Mouse (Mus musculus) stomach, embryonic 16.5 days (tissue): ENCODE results near the gene Pkp3. TPM values are rescaled to one million over a fixed set of nuclear protein-coding genes. Genes with fewer than 3 reads are reported as not detected.

Source experiments
- ATAC-seq: fragments of 200-750 bp; cut with Nextera tagmentation; 2 replicates; pipeline ENCODE4 v1.8.0; 2017; ENCODE audit warnings: moderate number of reproducible peaks, moderate TSS enrichment; ENCODE audit not compliant: insufficient read depth, low FRiP score
- H3K27ac ChIP-seq: fragments of 300-500 bp; sonication (generic); 2 replicates; pipeline ENCODE4 v1.5.1; 2014; ENCODE audit warnings: low read length
- H3K27me3 ChIP-seq: fragments of 300-500 bp; sonication (generic); 2 replicates; pipeline ENCODE4 v1.6.1; 2014; ENCODE audit warnings: low read length, control low read depth, mixed read lengths; ENCODE audit not compliant: control insufficient read depth, insufficient read depth
- H3K36me3 ChIP-seq: fragments of 300-500 bp; sonication (generic); 2 replicates; pipeline ENCODE4 v1.6.1; 2014; ENCODE audit warnings: low read length; ENCODE audit not compliant: control insufficient read depth, insufficient read depth
- H3K4me1 ChIP-seq: fragments of 300-500 bp; sonication (generic); 2 replicates; pipeline ENCODE4 v1.6.1; 2014; ENCODE audit warnings: low read length, control low read depth, mixed read lengths; ENCODE audit not compliant: control insufficient read depth, insufficient read depth
- H3K4me2 ChIP-seq: fragments of 300-500 bp; sonication (generic); 2 replicates; pipeline ENCODE4 v1.6.1; 2014; ENCODE audit warnings: low read depth, low read length, mixed read lengths
- H3K4me3 ChIP-seq: fragments of 300-500 bp; sonication (generic); replicated peaks from 2 replicates; pipeline ENCODE4 v1.5.1; 2014; ENCODE audit warnings: mild to moderate bottlenecking, low read length
- H3K9ac ChIP-seq: fragments of 300-500 bp; sonication (generic); 2 replicates; pipeline ENCODE4 v1.6.1; 2014; ENCODE audit warnings: low read length
- H3K9me3 ChIP-seq: fragments of 300-500 bp; sonication (generic); replicated peaks from 2 replicates; pipeline ENCODE4 v1.6.1; 2016; ENCODE audit warnings: low read length, control low read depth; ENCODE audit not compliant: control insufficient read depth
- WGBS: fragments of 180-500 bp; shearing (Covaris S2); extraction: QIAGEN DNeasy Blood & Tissue Kit; methylation state at CpG from one replicate; pipeline ENCODE4 v1.1.7; 2014; 5-methylcytosine and 5-hydroxymethylcytosine counted together
- polyA plus RNA-seq: library from polyadenylated mRNA; unstranded; fragments of >200 nt; fragmentation: Nextera tagmentation; extraction: Ambion mirVana; gene quantifications from 2 replicates; pipeline ENCODE4 v1.2.1, GENCODE M21; 2015

Gene Pkp3
- polyA plus RNA-seq, 1 experiment from 2014 or later, result 74.2 TPM

GRCm38 (mm10) chr7:141052421-141052820 lies 25.6 kb upstream of the Pkp3 start:
- Histone ChIP-seq H3K4me1 (peaks cover 6% of the 10 kb centered on the region), H3K36me3 (no peaks in the 10 kb centered on the region), H3K4me3 (no peak overlapping the region), H3K9ac (no peak overlapping the region), H3K27me3 (no peaks in the 10 kb centered on the region), H3K9me3 (no peaks in the 10 kb centered on the region), H3K27ac (no peak overlapping the region), H3K4me2 (no peak overlapping the region)
- no peak for ATAC-seq
- WGBS, result 76% methylated on average over 2 of the region's 2 CpGs

- Histone ChIP-seq H3K4me2 (no peak overlapping the region), H3K4me3 (no peak overlapping the region), H3K27me3 (no peaks in the 10 kb centered on the region), H3K36me3 (no peaks in the 10 kb centered on the region), H3K4me1 (peaks cover 6% of the 10 kb centered on the region), H3K27ac (no peak overlapping the region), H3K9ac (no peak overlapping the region), H3K9me3 (no peaks in the 10 kb centered on the region)
- ATAC-seq, result no peak
- WGBS, result 81% methylated on average over 4 of the region's 4 CpGs
These were observed 22.2 kb upstream of the Pkp3 start for GRCm38 (mm10) chr7:141055785-141056184.

- H3K4me2 ChIP-seq, result no peak overlapping the region
- H3K4me3 ChIP-seq, result no peak overlapping the region
- no peak for ATAC-seq
- H3K36me3 ChIP-seq, result no peaks in the 10 kb centered on the region
- no peaks in the 10 kb centered on the region for H3K27me3 ChIP-seq
- H3K27ac ChIP-seq, result no peak overlapping the region
- H3K4me1 ChIP-seq, result peaks cover 6% of the 10 kb centered on the region
- WGBS, result 85% methylated on average over 6 of the region's 6 CpGs
- no peaks in the 10 kb centered on the region for H3K9me3 ChIP-seq
- H3K9ac ChIP-seq, result no peak overlapping the region
These were observed 21.0 kb upstream of the Pkp3 start for GRCm38 (mm10) chr7:141056976-141057375.

- no peaks in the 10 kb centered on the region for H3K9me3 ChIP-seq
- no peaks in the 10 kb centered on the region for H3K27me3 ChIP-seq
- H3K36me3 ChIP-seq, result no peaks in the 10 kb centered on the region
- H3K27ac ChIP-seq, result no peak overlapping the region
- peaks cover 6% of the 10 kb centered on the region for H3K4me1 ChIP-seq
- no peak overlapping the region for H3K4me2 ChIP-seq
- no peak for ATAC-seq
- H3K9ac ChIP-seq, result no peak overlapping the region
- no peak overlapping the region for H3K4me3 ChIP-seq
- 83% methylated on average over 1 of the region's 1 CpGs for WGBS
These were observed 20.5 kb upstream of the Pkp3 start for GRCm38 (mm10) chr7:141057541-141057940.

- no peak overlapping the region for H3K4me3 ChIP-seq
- H3K27me3 ChIP-seq, result no peaks in the 10 kb centered on the region
- H3K27ac ChIP-seq, result no peak overlapping the region
- 86% methylated on average over 14 of the region's 14 CpGs for WGBS
- no peaks in the 10 kb centered on the region for H3K9me3 ChIP-seq
- H3K9ac ChIP-seq, result no peak overlapping the region
- H3K4me2 ChIP-seq, result no peak overlapping the region
- no peak for ATAC-seq
- no peaks in the 10 kb centered on the region for H3K36me3 ChIP-seq
- H3K4me1 ChIP-seq, result peaks cover 6% of the 10 kb centered on the region
These were observed 19.2 kb upstream of the Pkp3 start for GRCm38 (mm10) chr7:141058601-141059341.

GRCm38 (mm10) chr7:141059929-141060328 lies 18.1 kb upstream of the Pkp3 start:
- peak overlapping the region; percentile 78 for H3K9ac ChIP-seq
- H3K27ac ChIP-seq, result no peak overlapping the region
- ATAC-seq, result no peak
- WGBS, result 72% methylated on average over 2 of the region's 2 CpGs
- no peaks in the 10 kb centered on the region for H3K27me3 ChIP-seq
- peak overlapping the region; percentile 70; the same call in 1 of the 2 replicates for H3K4me3 ChIP-seq
- H3K9me3 ChIP-seq, result no peaks in the 10 kb centered on the region
- peaks cover 6% of the 10 kb centered on the region for H3K4me1 ChIP-seq
- H3K4me2 ChIP-seq, result peak overlapping the region; percentile 98
- H3K36me3 ChIP-seq, result no peaks in the 10 kb centered on the region

- no peak within 1 kb of the TSS for H3K27ac ChIP-seq
- H3K9ac ChIP-seq, result peak within 1 kb of the TSS; percentile 78
- H3K4me3 ChIP-seq, result peak within 1 kb of the TSS; percentile 70
- H3K36me3 ChIP-seq, result no peaks in the 10 kb centered on the region
- no peaks in the 10 kb centered on the region for H3K9me3 ChIP-seq
- no peaks in the 10 kb centered on the region for H3K27me3 ChIP-seq
- peaks cover 6% of the 10 kb centered on the region for H3K4me1 ChIP-seq
- ATAC-seq, result peak; percentile 91
- under 1% methylated on average over 72 of the region's 72 CpGs for WGBS
- peak within 1 kb of the TSS; percentile 98 for H3K4me2 ChIP-seq
These were observed 17.4 kb upstream of the Pkp3 start, which contains the start of gene B4galnt4 for GRCm38 (mm10) chr7:141060426-141061242. B4galnt4 (plus strand) TSS chr7:141061104.

GRCm38 (mm10) chr7:141061269-141061692 lies 16.7 kb upstream of the Pkp3 start:
- no peak overlapping the region for H3K27ac ChIP-seq

GRCm38 (mm10) chr7:141062525-141062924 lies 15.5 kb upstream of the Pkp3 start:
- H3K9ac ChIP-seq, result no peak overlapping the region
- no peaks in the 10 kb centered on the region for H3K27me3 ChIP-seq
- peaks cover 6% of the 10 kb centered on the region for H3K4me1 ChIP-seq
- no peaks in the 10 kb centered on the region for H3K36me3 ChIP-seq
- no peak overlapping the region for H3K4me2 ChIP-seq
- H3K9me3 ChIP-seq, result no peaks in the 10 kb centered on the region
- H3K4me3 ChIP-seq, result no peak overlapping the region
- 70% methylated on average over 7 of the region's 7 CpGs for WGBS
- H3K27ac ChIP-seq, result no peak overlapping the region
- no peak for ATAC-seq

More at GRCm38 (mm10) chr7:141061269-141061692, 16.7 kb upstream of the Pkp3 start:
- peak; percentile 33; the same call in 1 of the 2 replicates for ATAC-seq
- WGBS, result under 1% methylated on average over 37 of the region's 37 CpGs
- Histone ChIP-seq H3K4me3 (peak overlapping the region; percentile 70), H3K9me3 (no peaks in the 10 kb centered on the region), H3K4me2 (peak overlapping the region; percentile 98), H3K36me3 (no peaks in the 10 kb centered on the region), H3K27me3 (no peaks in the 10 kb centered on the region), H3K4me1 (peaks cover 6% of the 10 kb centered on the region), H3K9ac (peak overlapping the region; percentile 78)
